Mouse (Mus musculus): ENCODE results near the gene Cd300e. TPM values are rescaled to one million over a fixed set of nuclear protein-coding genes. Genes with fewer than 3 reads are reported as not detected.

Gene Cd300e
- total and polyA plus RNA-seq, 3 experiments: not detected

DNA sequence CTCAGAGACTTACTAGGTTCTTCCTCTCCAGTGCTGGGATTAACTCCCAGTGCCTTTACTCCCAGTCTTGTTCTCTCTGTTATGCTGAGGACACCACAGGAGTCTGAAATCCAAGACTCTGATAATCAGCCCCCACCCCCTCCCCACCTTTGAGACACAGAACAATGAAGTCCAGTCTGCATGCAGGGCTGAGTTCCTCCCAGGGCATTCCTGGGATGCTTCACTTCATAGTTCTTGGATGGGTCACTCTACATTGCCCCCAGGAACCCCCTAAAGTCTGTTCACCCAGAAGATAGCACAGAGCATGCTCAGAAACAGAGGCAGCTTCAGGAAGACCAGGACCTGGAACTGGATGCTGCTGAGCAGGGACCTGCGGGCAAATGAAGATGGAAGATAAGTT lies 9.0 kb downstream of the Cd300e start:
- no peaks in the 10 kb centered on the region for H3K27me3 ChIP-seq (ENCODE audit: control insufficient read depth in 1 of 2, insufficient read depth in 2 of 2, low read length in 2 of 2)
- H3K36me3 ChIP-seq (ENCODE audit: control insufficient read depth in 1 of 2, insufficient read depth in 2 of 2, low read length in 2 of 2): no peaks in the 10 kb centered on the region
- H3K4me3 ChIP-seq (ENCODE audit: control insufficient read depth in 1 of 2, insufficient read depth in 1 of 2, low read depth in 2 of 2, low read length in 2 of 2): no peak overlapping the region
- no peaks in the 10 kb centered on the region for H3K9me3 ChIP-seq (replicated peaks; ENCODE audit: insufficient read depth, low read length)
- no peak overlapping the region for H3K9ac ChIP-seq (ENCODE audit: control insufficient read depth, low read depth, low read length, poor library complexity, severe bottlenecking)
- no peaks in the 10 kb centered on the region for H3K4me1 ChIP-seq (ENCODE audit: control insufficient read depth in 1 of 2, insufficient read depth in 2 of 2, low read length in 2 of 2)
- DNase-seq (ENCODE audit: low read depth, low spot score): no peak
- no peak overlapping the region for H3K27ac ChIP-seq (ENCODE audit: control insufficient read depth, low read depth, low read length)
- TF ChIP-seq ELF1 (IDR thresholded peaks at IDR 0.05; ENCODE audit: low read depth, low read length) (no peak), EP300 (IDR thresholded peaks at IDR 0.05; ENCODE audit: low read depth in 1 of 2, low read length in 2 of 2) (no peak), MAFK (IDR thresholded peaks at IDR 0.05; ENCODE audit: borderline replicate concordance, low read depth, low read length) (no peak), POLR2AphosphoS5 (IDR thresholded peaks at IDR 0.05; ENCODE audit: borderline replicate concordance, low read depth, low read length) (no peak), NRF1 (IDR thresholded peaks at IDR 0.05; ENCODE audit: insufficient read depth, low read depth, low read length, poor library complexity, severe bottlenecking) (no peak), ZKSCAN1 (IDR thresholded peaks at IDR 0.05; ENCODE audit: low read depth, low read length) (no peak), GATA1 (IDR thresholded peaks at IDR 0.05; ENCODE audit: low read depth, low read length) (no peak), MEF2A (IDR thresholded peaks at IDR 0.05; ENCODE audit: extremely low read depth, insufficient replicate concordance, low read depth, low read length, poor library complexity, severe bottlenecking) (no peak), ETS1 (IDR thresholded peaks at IDR 0.05; ENCODE audit: low read depth, low read length) (no peak), POLR2A (IDR thresholded peaks at IDR 0.05; ENCODE audit: control insufficient read depth in 1 of 2, insufficient read depth in 1 of 2, low read depth in 1 of 2, low read length in 2 of 2, poor library complexity in 1 of 2) (no peak), MAZ (IDR thresholded peaks at IDR 0.05; ENCODE audit: low read depth, low read length) (no peak), RAD21 (IDR thresholded peaks at IDR 0.05; ENCODE audit: low read depth, low read length) (no peak), MXI1 (IDR thresholded peaks at IDR 0.05; ENCODE audit: low read depth, low read length) (no peak), NELFE (IDR thresholded peaks at IDR 0.05; ENCODE audit: low read depth, low read length) (no peak), RCOR1 (IDR thresholded peaks at IDR 0.05; ENCODE audit: low read depth, low read length) (no peak)
- no peaks in the 10 kb centered on the region for H3K79me2 ChIP-seq (ENCODE audit: control insufficient read depth, insufficient read depth, low read length, poor library complexity)

DNA sequence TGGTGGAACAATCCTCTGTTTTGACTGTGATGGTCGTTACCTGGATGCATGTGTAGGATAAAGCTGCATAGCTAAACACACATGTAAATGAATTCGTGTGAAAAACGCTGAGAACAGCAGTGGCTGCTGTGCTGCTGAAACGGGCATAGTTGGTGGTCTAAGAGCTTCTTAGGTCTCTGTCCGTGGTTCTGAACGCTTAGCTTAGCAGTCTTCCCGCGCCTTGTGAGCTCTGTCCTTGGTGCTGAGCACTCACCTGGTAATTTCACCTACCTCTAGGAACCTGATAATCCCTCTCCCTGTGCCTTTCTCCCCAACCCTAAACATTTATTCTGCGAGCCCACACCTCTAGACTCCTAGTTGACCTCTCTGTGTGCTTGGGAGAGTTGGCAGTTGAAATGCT lies 9.8 kb downstream of the Cd300e start:
- Histone ChIP-seq H3K27ac (ENCODE audit: control insufficient read depth, low read depth, low read length) (no peak overlapping the region), H3K27me3 (ENCODE audit: control insufficient read depth in 1 of 2, insufficient read depth in 2 of 2, low read length in 2 of 2) (no peaks in the 10 kb centered on the region)
- peak; percentile 73 for DNase-seq (ENCODE audit: low read depth, low spot score)

More for the DNA sequence above, 9.8 kb downstream of the Cd300e start:
- Histone ChIP-seq H3K9ac (ENCODE audit: control insufficient read depth, low read depth, low read length, poor library complexity, severe bottlenecking) (no peak overlapping the region), H3K36me3 (ENCODE audit: control insufficient read depth in 1 of 2, insufficient read depth in 2 of 2, low read length in 2 of 2) (no peaks in the 10 kb centered on the region), H3K4me3 (ENCODE audit: control insufficient read depth in 1 of 2, insufficient read depth in 1 of 2, low read depth in 2 of 2, low read length in 2 of 2) (no peak overlapping the region), H3K9me3 (replicated peaks; ENCODE audit: insufficient read depth, low read length) (no peaks in the 10 kb centered on the region), H3K79me2 (ENCODE audit: control insufficient read depth, insufficient read depth, low read length, poor library complexity) (no peaks in the 10 kb centered on the region), H3K4me1 (ENCODE audit: control insufficient read depth in 1 of 2, insufficient read depth in 2 of 2, low read length in 2 of 2) (no peaks in the 10 kb centered on the region)
- TF ChIP-seq SIN3A (IDR thresholded peaks at IDR 0.05; ENCODE audit: low read length): peak; percentile 89
- no peak for TF ChIP-seq JUND (IDR thresholded peaks at IDR 0.05; ENCODE audit: low read depth, low read length)
- no peak for TF ChIP-seq GABPA (IDR thresholded peaks at IDR 0.05; ENCODE audit: low read depth, low read length)
- no peak for TF ChIP-seq MAX (IDR thresholded peaks at IDR 0.05; ENCODE audit: low read length)
- TF ChIP-seq MXI1 (IDR thresholded peaks at IDR 0.05; ENCODE audit: low read depth, low read length): peak; percentile 68
- TF ChIP-seq MAFK (IDR thresholded peaks at IDR 0.05; ENCODE audit: borderline replicate concordance, low read depth, low read length): peak; percentile 16; the same call in 1 of the 2 replicates

Data from MEL (cell line).